ENCODE assay signal across 15 mouse cellular contexts in the genomic region with DNA sequence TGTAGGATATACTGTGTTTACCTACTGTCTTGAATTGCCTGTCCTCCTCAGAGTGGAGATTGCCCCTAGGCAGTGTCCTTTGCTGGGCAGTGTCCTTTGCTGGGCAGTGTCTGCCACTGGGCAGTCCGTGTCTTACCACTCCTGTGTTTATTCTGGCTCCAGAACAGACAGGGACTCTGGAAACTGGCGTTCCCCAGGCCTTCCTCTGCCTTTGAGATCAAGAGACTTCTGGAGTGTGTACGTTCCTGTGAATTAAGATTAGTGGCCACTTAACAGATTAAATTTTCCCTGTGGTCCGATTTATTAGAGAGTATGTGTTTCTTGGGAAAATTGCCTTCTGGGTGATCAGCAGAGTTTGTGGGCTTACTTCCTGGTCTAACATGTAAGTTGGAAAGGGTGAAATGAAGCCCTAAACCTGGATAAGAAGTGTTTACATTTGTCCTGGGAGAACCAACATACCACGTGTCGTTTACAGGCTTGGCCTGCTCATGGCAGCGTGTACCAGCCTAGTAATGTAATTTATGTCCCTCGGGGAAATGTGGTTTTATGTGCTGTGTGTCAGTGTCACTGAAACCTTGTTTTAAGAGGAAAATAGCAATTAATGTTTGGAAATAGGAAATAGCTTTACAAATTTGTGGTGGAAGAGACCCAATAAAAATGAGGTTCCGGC. TPM values are rescaled to one million over a fixed set of nuclear protein-coding genes. Genes with fewer than 3 reads are reported as not detected.
DNase-seq lines count a peak whose midpoint lies in the region; ATAC-seq and TF ChIP-seq lines count a peak whose summit lies in the region.
"Had no signal": no experiment of that assay in that cellular context is flagged by ENCODE, and none has a peak within 500 bp of the region (broad histone marks: within the 10 kb centered on the region; RNA-seq: fewer than 3 reads in every experiment).

No protein-coding gene starts in this region.

- WGBS in hindbrain, postnatal 0 days = 61% methylated on average over 9 of the region's 9 CpGs
- 62% methylated on average over 9 of the region's 9 CpGs for WGBS in hindbrain, embryonic 13.5 days
- WGBS in intestine, embryonic 16.5 days = 30% methylated on average over 9 of the region's 9 CpGs

- no peaks in the 10 kb centered on the region for H3K36me3 ChIP-seq in hindbrain, postnatal 0 days (ENCODE audit: insufficient read depth, low read length)
- no peaks in the 10 kb centered on the region for H3K36me3 ChIP-seq in hindbrain, embryonic 13.5 days
- H3K36me3 ChIP-seq in intestine, embryonic 16.5 days (ENCODE audit: control insufficient read depth, insufficient read depth, low read length) = no peaks in the 10 kb centered on the region
- H3K36me3 ChIP-seq: heart, embryonic 15.5 days; midbrain, embryonic 13.5 days had no signal

- no peak for ATAC-seq in hindbrain, postnatal 0 days
- no peak for ATAC-seq in hindbrain, embryonic 13.5 days (ENCODE audit: low FRiP score)
- peak; percentile 64 for ATAC-seq in intestine, embryonic 16.5 days
- ATAC-seq: activated CD4-positive, CD25-positive, alpha-beta regulatory T cell, adult 4 months; liver, postnatal 0 days; midbrain, embryonic 13.5 days had no signal

- TF ChIP-seq CTCF in hindbrain, postnatal 0 days (IDR thresholded peaks at IDR 0.05; ENCODE audit: low read depth) = no peak

- 0 out of 2 replicates have a peak overlapping the region, but pooled peaks have one; percentile 41 for H3K27ac ChIP-seq in hindbrain, postnatal 0 days
- H3K27ac ChIP-seq in hindbrain, embryonic 13.5 days = no peak overlapping the region
- peak overlapping the region; percentile 74 for H3K27ac ChIP-seq in intestine, embryonic 16.5 days (ENCODE audit: low read length)
- H3K27ac ChIP-seq: heart, embryonic 15.5 days; hindbrain, embryonic 14.5 days; left cerebral cortex, adult 2 months; midbrain, embryonic 13.5 days had no signal

- no peak overlapping the region for H3K4me2 ChIP-seq in hindbrain, postnatal 0 days (ENCODE audit: low read depth, low read length)
- H3K4me2 ChIP-seq in hindbrain, embryonic 13.5 days = no peak overlapping the region
- no peak overlapping the region for H3K4me2 ChIP-seq in intestine, embryonic 16.5 days (ENCODE audit: low read depth, low read length)
- H3K4me2 ChIP-seq: heart, embryonic 15.5 days; hindbrain, embryonic 14.5 days; midbrain, embryonic 13.5 days had no signal

- peaks cover 4% of the 10 kb centered on the region; the same call in 1 of the 2 replicates for H3K4me1 ChIP-seq in hindbrain, postnatal 0 days (ENCODE audit: insufficient read depth, low read length)
- H3K4me1 ChIP-seq in hindbrain, embryonic 13.5 days (replicated peaks) = peaks cover 37% of the 10 kb centered on the region
- H3K4me1 ChIP-seq in intestine, embryonic 16.5 days (ENCODE audit: control insufficient read depth, insufficient read depth, low read length) = peaks cover 18% of the 10 kb centered on the region

- H3K4me3 ChIP-seq in hindbrain, postnatal 0 days (ENCODE audit: low read length) = no peak overlapping the region
- H3K4me3 ChIP-seq in hindbrain, embryonic 13.5 days = no peak overlapping the region
- H3K4me3 ChIP-seq in intestine, embryonic 16.5 days (ENCODE audit: low read length) = no peak overlapping the region
- H3K4me3 ChIP-seq: heart, embryonic 15.5 days; left cerebral cortex, adult 2 months; midbrain, embryonic 13.5 days had no signal

- H3K9me3 ChIP-seq in hindbrain, postnatal 0 days (ENCODE audit: low read length) = no peaks in the 10 kb centered on the region
- H3K9me3 ChIP-seq in hindbrain, embryonic 13.5 days = no peaks in the 10 kb centered on the region
- H3K9me3 ChIP-seq in intestine, embryonic 16.5 days (ENCODE audit: control insufficient read depth, low read length) = no peaks in the 10 kb centered on the region
- H3K9me3 ChIP-seq: heart, embryonic 15.5 days had no signal

- DNase-seq in hindbrain, postnatal 0 days (ENCODE audit: low spot score) = no peak
- peak; percentile 24 for DNase-seq in lung, postnatal 36 days
- no peak for DNase-seq in lung, postnatal 10 days
- no peak for DNase-seq in c-Kit-positive CD71-positive TER-119-positive erythroid progenitor cells, embryonic 14.5 days (ENCODE audit: low spot score)
- no peak for DNase-seq in thymus, postnatal 36 days
- DNase-seq: gastrocnemius, postnatal 36 days; kidney, postnatal 10 days; liver, postnatal 0 days had no signal

- H3K27me3 ChIP-seq in hindbrain, postnatal 0 days (ENCODE audit: insufficient read depth, low read length) = no peaks in the 10 kb centered on the region
- H3K27me3 ChIP-seq in hindbrain, embryonic 13.5 days = peaks cover 82% of the 10 kb centered on the region
- H3K27me3 ChIP-seq in intestine, embryonic 16.5 days (replicated peaks; ENCODE audit: control insufficient read depth, insufficient read depth, low read length) = no peaks in the 10 kb centered on the region
- H3K27me3 ChIP-seq: heart, embryonic 15.5 days had no signal

- no peak overlapping the region for H3K9ac ChIP-seq in hindbrain, postnatal 0 days (replicated peaks; ENCODE audit: low read length)
- H3K9ac ChIP-seq in hindbrain, embryonic 13.5 days = no peak overlapping the region
- 0 out of 2 replicates have a peak overlapping the region, but pooled peaks have one; percentile 26 for H3K9ac ChIP-seq in intestine, embryonic 16.5 days (ENCODE audit: low read depth, low read length)
- H3K9ac ChIP-seq: heart, embryonic 15.5 days; hindbrain, embryonic 14.5 days; liver, postnatal 0 days had no signal

RNA-seq across cellular contexts. Expression of a gene that starts 15.6 kb away (rescaled TPM):
- 32.1 and 33.5 TPM in 2 replicates for total RNA-seq in hindbrain, postnatal 0 days (2014; rRNA removed)
- 14.7 and 15.3 TPM in 2 replicates for polyA plus RNA-seq in hindbrain, postnatal 0 days (2015; fragmentation: Nextera tagmentation; extraction: Ambion mirVana)
- 17.6 and 18.4 TPM in 2 replicates for polyA plus RNA-seq in hindbrain, embryonic 13.5 days (2015; fragmentation: Nextera tagmentation; extraction: Ambion mirVana)
- 15.1 and 15.4 TPM in 2 replicates for polyA plus RNA-seq in intestine, embryonic 16.5 days (2015; fragmentation: Nextera tagmentation; extraction: Ambion mirVana)
- polyA plus RNA-seq: activated CD4-positive, CD25-positive, alpha-beta regulatory T cell, adult 4 months had no signal
